Mouse (Mus musculus) intestine, embryonic 14.5 days (tissue): ENCODE measurements around the gene Sesn3. TPM values are rescaled to one million over a fixed set of nuclear protein-coding genes. Genes with fewer than 3 reads are reported as not detected.

Experiments used
- polyA plus RNA-seq: library from polyadenylated mRNA; unstranded; fragments of >200 nt; fragmentation: Nextera tagmentation; extraction: Ambion mirVana; gene quantifications from 2 replicates; pipeline ENCODE4 v1.2.1, GENCODE M21; 2014

Gene Sesn3
- polyA plus RNA-seq, 1 experiment from 2014 or later, result 30.5 TPM

Other genes with a start within 250 kb of the Sesn3 start
- gene Endod1, start 106.4 kb downstream of the Sesn3 start, polyA plus RNA-seq, result 26.8 and 30.5 TPM in 2 replicates
- 0.34 and 0.58 TPM in 2 replicates for gene Kdm4d, start 225.4 kb downstream of the Sesn3 start, polyA plus RNA-seq
- 150 and 152 TPM in 2 replicates for gene Cwc15, start 225.6 kb downstream of the Sesn3 start, polyA plus RNA-seq